Mouse (Mus musculus) frontal cortex, postnatal 25 days (tissue): ENCODE results near the gene Ktn1.
A peak's percentile ranks its signal among the peaks of the same experiment; 100 is the strongest.

Source experiments
- DNase-seq, 2 experiments: peaks; one replicate each; pipeline ENCODE4 v3.0.0; 2022; ENCODE audit warnings: low spot score in 2 of 2

The Ktn1 gene

DNA sequence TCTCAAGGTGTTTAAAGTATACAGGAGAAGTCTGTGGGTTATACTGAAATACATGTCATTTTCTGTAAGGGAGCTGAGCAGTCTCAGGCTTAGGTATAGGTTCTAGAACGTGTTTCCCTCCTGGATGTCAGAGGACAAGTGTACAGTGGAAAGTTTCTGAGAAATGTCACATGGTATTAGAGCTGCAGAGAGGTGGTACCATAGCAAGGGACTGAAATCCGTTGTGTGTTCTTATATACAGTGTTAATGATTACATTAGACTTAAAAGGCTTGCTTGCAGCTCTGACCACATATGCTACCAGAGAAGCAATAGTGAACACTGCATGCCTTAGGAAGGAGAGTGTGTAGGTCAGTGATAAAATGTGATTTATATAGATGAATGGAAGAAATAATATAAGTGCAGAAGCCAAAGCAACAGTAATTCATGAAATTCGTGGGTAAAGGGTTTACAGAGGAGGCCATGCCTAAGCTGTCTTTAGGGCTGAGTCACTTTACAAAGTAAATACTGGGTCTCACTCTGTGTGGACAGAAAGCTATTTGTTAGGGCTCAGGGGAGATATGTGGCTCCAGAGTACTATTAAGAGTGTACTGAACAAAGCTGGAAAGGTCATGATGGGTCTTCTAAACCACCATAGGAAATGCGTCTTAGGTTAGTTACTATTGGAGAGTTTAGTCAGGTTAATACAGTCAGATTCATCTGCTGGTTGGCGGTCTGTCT lies 17.0 kb downstream of the Ktn1 start:
- DNase-seq = no peak

- no peak for DNase-seq
Measured at GRCm38 (mm10) chr14:47668096-47668495, 19.8 kb downstream of the Ktn1 start.

DNA sequence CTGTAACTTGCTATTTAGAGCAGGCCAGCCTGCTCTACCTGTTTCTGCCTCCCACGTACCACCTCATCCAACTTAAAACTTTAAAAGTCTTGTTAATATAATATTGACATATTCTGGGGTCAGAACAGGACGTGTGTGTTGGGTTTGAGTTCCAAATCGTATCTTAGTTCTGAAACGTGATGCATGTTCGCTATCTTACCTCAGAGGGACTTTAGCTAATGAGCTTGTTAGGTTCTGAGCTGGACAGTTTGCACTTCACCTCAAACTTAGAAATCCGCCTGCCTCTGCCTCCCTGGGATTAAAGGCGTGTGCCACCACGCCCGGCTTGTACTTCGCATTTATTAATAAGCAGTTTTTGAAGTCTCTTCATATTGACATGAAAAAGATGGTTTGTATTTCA lies 34.6 kb downstream of the Ktn1 start:
- no peak for DNase-seq

DNA sequence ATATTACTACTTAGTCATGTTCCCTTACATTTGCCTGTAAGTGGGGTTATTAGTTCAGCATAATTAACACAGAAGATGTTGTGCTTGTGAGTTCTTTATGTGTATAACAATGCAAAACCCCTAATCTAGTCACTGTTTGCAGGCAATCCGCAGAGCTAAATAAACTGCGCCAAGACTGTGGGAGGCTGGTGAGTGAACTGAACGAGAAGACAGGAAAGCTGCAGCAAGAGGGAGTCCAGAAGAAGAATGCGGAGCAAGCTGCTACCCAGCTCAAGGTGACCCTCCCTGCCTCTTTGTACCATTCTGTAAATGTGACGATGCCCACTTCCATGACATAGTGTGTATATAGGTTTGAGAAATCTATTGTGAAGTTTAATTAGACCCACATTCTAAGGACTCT lies 36.3 kb downstream of the Ktn1 start:
- no peak for DNase-seq

DNA sequence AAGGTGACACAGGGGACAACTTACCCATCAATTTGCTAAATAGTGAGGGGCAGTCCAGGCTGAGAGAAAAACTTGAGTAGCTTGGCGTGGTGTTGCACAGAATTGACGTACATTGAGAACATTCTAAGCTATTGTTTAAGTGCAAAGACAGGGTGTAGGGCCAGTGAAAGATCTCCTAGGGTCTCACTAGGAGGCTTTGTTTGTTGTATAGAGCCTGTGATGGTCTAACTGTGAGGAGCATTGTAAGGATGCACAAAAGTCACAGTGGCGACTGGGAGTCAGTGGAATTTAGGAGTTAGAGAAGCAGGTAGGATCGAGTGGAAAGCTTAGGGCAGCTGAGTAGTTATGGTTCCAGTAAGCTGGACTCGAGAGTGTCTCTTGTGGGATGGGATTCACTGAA lies 50.9 kb downstream of the Ktn1 start:
- DNase-seq = no peak

- DNase-seq = no peak
Measured at GRCm38 (mm10) chr14:47709546-47709945, 61.3 kb downstream of the Ktn1 start.

DNA sequence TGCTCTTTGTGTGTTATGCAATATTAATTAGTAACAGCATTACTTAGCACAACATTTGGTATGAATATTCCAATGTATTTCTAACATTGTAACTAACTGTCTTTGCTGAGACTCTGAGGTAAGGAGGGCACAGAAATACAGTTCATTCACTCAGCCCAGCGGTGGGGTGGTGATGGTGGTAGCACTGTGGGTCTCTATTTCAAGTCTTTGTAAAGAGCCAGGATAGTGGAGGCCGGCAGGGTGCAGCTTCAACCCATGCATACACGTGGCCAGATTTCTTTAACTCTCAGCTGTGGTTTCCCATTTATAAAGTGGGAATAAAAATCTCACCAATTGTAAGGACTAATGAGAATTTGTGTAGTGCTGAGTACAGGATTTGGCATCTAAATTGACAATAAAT lies 67.5 kb downstream of the Ktn1 start:
- no peak for DNase-seq

- no peak for DNase-seq
Measured at GRCm38 (mm10) chr14:47717916-47718606, 69.8 kb downstream of the Ktn1 start.

DNA sequence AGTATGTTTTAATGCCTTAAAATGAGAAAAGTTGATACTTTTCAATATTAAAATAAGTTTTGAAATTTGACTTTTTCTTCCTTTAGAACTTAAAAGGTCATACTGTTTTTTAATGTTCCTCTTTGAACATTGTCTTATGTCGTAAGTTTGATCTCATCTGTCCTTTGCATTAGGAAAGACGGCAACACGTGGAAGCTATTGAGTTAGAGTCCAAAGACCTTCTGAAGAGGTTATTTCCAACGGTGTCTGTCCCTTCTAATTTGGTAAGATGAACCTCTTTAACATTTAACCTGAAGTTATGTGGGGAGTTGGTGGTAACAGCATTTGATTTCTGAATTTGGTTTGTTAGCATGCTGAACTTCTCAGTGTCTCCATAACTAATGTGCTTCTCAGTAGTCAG lies 71.8 kb downstream of the Ktn1 start:
- no peak for DNase-seq

DNA sequence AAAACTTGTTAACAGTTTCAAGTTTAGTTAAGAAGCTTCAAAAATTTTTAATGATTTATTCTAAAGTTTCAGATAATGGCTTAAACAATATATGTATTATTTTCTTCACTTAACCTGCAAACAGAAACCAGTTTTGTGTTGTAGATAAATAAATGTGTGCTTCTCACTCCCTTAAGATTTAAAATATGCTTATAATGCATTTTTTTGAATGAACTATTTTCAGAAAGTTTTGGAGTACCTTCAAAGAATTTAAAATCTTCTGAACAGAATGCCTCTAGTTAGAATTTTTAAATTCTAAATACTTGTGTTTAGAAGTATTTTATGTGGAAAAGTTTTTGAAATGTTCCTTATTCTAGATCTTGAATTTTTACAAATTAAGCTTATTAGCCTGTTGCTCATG lies 74.8 kb downstream of the Ktn1 start:
- DNase-seq = no peak

- DNase-seq = no peak
Measured at GRCm38 (mm10) chr14:47728594-47728993, 80.3 kb downstream of the Ktn1 start.

GRCm38 (mm10) chr14:47735354-47735753 lies 87.1 kb downstream of the Ktn1 start:
- DNase-seq = no peak

DNA sequence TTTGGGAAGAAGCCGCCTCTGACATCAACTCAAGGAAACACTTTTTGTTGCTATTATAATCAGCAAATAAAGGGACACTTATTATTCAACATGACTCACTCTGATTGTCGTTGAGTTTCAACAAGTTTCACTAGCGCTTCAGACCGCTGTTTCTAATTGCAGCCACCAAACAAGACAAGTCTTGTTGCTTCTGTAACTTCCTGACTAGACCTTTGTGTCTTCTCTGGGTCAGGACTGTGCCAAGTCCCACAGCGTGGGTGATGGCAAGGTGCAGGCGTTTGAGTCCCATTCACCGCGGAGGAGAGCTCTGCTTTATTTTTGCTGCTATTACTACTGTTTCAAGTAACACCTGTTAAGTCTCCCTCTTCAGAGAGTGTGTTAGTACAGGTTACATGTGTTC lies 88.2 kb downstream of the Ktn1 start:
- no peak for DNase-seq

DNA sequence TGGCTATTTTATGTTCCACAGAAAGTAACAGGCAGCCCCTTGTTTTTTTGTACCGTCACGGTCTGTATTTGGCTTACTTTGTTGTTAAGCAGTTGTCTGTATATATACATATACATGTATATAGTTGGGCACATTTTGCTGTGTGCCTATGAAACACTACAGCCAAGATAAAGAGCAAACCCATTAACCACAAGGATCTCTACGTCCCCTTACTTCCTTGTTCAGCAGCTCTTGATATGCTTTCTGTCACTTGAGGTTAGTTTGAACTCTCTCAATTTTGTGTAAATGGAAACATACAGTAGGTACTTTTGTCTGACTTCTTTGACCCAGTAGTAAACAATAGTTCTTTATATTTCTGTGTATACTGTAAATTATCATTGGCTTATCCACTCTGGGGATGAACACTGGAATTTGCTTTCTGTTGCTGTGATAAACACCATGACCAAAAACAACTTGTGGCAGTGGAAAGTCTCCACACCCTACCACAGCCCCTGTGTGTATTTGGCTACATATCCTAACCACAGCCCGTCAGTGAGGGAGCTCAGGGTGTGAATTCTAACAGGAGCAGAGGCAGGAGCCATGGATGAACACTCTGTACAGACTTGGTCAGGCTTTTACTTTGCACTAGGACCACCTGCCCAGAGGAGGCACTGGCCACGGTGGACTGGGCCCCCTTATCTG lies 92.2 kb downstream of the Ktn1 start:
- no peak for DNase-seq

DNA sequence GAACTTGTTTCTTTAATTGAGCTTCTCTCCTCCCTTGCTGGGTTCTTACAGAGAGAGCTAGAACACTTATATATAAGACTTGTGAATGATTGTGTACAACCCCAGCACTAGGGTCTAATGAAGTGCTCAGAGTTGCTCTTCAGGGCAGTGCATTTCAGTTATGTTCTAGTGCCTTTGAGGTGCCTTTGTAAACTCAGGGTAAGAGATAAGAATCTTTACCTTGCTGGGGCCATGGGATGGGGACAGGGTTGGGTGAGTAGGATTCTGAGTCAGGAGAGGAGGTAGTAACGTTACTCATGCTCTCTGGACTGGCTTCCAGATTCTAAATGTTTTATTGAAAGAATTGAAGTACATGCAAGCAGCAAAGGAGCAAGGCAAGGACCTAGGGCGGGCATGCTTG lies 92.8 kb downstream of the Ktn1 start:
- no peak for DNase-seq

- DNase-seq = no peak
Measured at GRCm38 (mm10) chr14:47742674-47743073, 94.4 kb downstream of the Ktn1 start.

- no peak for DNase-seq
Measured at GRCm38 (mm10) chr14:47745086-47745485, 96.8 kb downstream of the Ktn1 start.

- no peak for DNase-seq
Measured at GRCm38 (mm10) chr14:47747536-47747935, 99.3 kb downstream of the Ktn1 start.

DNA sequence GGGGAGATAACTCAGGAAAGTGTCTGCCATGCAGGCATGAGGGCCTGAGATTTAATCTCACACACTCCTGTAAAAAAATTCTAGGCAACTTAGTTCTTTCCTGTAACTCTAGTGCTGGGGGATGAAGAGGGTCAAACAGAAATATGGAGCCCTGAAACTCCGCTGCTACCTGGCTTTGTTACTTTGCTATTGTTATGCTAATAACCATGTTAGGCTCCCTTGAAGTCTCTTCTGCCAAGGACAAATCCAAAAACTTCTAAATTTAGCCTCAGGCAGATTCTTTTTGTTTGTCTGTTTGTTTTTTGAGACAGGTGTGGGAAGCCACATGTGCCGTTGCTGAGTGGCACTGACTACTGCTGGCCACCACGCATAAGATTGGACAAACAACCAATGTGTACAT lies 100.5 kb downstream of the Ktn1 start:
- no peak for DNase-seq

- peak in 1 of 2 experiments; percentile 60 for DNase-seq
Measured at GRCm38 (mm10) chr14:47751422-47752205, 103.4 kb downstream of the Ktn1 start.

- DNase-seq = no peak
Measured at GRCm38 (mm10) chr14:47753561-47753960, 105.3 kb downstream of the Ktn1 start.

DNA sequence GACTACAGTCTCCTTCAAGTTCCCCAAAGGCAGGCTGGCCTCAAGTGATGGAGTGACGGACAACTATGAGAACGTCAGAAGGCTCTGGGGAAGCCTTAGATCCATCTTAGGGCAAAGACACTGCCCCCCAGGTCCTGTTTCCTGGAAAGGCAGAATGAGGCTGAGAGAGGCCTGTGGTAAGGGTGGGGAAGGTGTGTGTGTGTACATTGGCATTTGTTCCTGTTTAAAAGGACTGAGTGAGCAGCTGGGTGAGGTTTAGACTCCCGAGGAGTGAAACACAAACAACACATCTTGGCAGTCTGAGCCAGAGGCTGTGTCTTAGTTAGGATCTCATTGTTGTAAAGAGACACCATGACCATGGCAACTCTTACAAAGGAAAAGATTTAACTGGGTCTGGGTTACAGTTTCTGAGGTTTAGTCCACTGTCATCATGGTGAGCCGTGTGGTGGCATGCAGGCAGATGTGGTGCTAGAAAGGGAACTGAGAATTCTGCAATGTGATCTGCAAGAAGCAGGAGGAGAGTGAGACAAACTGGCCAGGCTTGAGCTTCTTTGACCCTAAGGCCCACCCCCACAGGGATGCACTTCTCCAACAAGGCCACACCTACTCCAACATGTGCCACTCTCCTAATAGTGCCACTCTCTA lies 106.1 kb downstream of the Ktn1 start:
- no peak for DNase-seq
